Mouse (Mus musculus) forebrain, embryonic 12.5 days (tissue): ENCODE data around the gene Top2a. TPM values are rescaled to one million over a fixed set of nuclear protein-coding genes. Genes with fewer than 3 reads are reported as not detected.
A peak's percentile ranks its signal among the peaks of the same experiment; 100 is the strongest.

Source experiments
- ATAC-seq: fragments of 200-750 bp; cut with Nextera tagmentation; 2 replicates; pipeline ENCODE4 v1.8.0; 2017; ENCODE audit warnings: moderate TSS enrichment; ENCODE audit not compliant: low FRiP score
- H3K27ac ChIP-seq: fragments of 300-500 bp; sonication (generic); 2 replicates; pipeline ENCODE4 v1.5.1; 2016; ENCODE audit warnings: mild to moderate bottlenecking
- H3K27me3 ChIP-seq: fragments of 300-500 bp; sonication (generic); 2 replicates; pipeline ENCODE4 v1.6.1; 2016; ENCODE audit warnings: mild to moderate bottlenecking
- H3K36me3 ChIP-seq: fragments of 300-500 bp; sonication (generic); replicated peaks from 2 replicates; pipeline ENCODE4 v1.6.1; 2016; ENCODE audit warnings: mild to moderate bottlenecking
- H3K4me1 ChIP-seq: fragments of 300-500 bp; sonication (generic); 2 replicates; pipeline ENCODE4 v1.6.1; 2016
- H3K4me2 ChIP-seq: fragments of 300-500 bp; sonication (generic); 2 replicates; pipeline ENCODE4 v1.6.1; 2016; ENCODE audit warnings: mild to moderate bottlenecking, moderate library complexity
- H3K4me3 ChIP-seq: fragments of 300-500 bp; sonication (generic); replicated peaks from 2 replicates; pipeline ENCODE4 v1.5.1; 2016; ENCODE audit warnings: mild to moderate bottlenecking
- H3K9ac ChIP-seq: fragments of 300-500 bp; sonication (generic); 2 replicates; pipeline ENCODE4 v1.6.1; 2016; ENCODE audit warnings: mild to moderate bottlenecking
- H3K9me3 ChIP-seq: fragments of 300-500 bp; sonication (generic); 2 replicates; pipeline ENCODE4 v1.6.1; 2016
- WGBS: fragments of 180-500 bp; shearing (Covaris S2); methylation state at CpG from one replicate; pipeline ENCODE4 v1.1.7; 2016; 5-methylcytosine and 5-hydroxymethylcytosine counted together
- polyA plus RNA-seq: library from polyadenylated mRNA; unstranded; fragments of >200 nt; fragmentation: Nextera tagmentation; extraction: Ambion mirVana; gene quantifications from 2 replicates; pipeline ENCODE4 v1.2.1, GENCODE M21; 2016

Top2a gene
- polyA plus RNA-seq, 1 experiment from 2014 or later: 355 TPM

- H3K4me3 ChIP-seq: no peak overlapping the region
- no peak overlapping the region for H3K9ac ChIP-seq
- no peaks in the 10 kb centered on the region for H3K27me3 ChIP-seq
- H3K9me3 ChIP-seq: no peaks in the 10 kb centered on the region
- no peak overlapping the region for H3K4me2 ChIP-seq
- H3K27ac ChIP-seq: no peak overlapping the region
- H3K4me1 ChIP-seq: peaks cover 44% of the 10 kb centered on the region
- WGBS: 70% methylated on average over 12 of the region's 12 CpGs
- 0 out of 2 replicates have a peak, but pooled peaks cover 5% of the 10 kb centered on the region for H3K36me3 ChIP-seq
- no peak for ATAC-seq
These were observed 74.6 kb downstream of the Top2a start for GRCm38 (mm10) chr11:98949242-98949957.

GRCm38 (mm10) chr11:98947969-98948569, 75.9 kb downstream of the Top2a start:
- Histone ChIP-seq H3K27ac (no peak overlapping the region), H3K4me1 (peaks cover 44% of the 10 kb centered on the region)
- WGBS: 91% methylated on average over 18 of the region's 18 CpGs

GRCm38 (mm10) chr11:98945605-98945977, 78.4 kb downstream of the Top2a start:
- Histone ChIP-seq H3K36me3 (0 out of 2 replicates have a peak, but pooled peaks cover 4% of the 10 kb centered on the region), H3K27me3 (no peaks in the 10 kb centered on the region), H3K4me3 (no peak overlapping the region), H3K27ac (no peak overlapping the region), H3K4me1 (peaks cover 55% of the 10 kb centered on the region), H3K4me2 (no peak overlapping the region), H3K9ac (no peak overlapping the region), H3K9me3 (no peaks in the 10 kb centered on the region)
- 67% methylated on average over 3 of the region's 3 CpGs for WGBS
- ATAC-seq: no peak

More at GRCm38 (mm10) chr11:98947969-98948569, 75.9 kb downstream of the Top2a start:
- Histone ChIP-seq H3K9me3 (no peaks in the 10 kb centered on the region), H3K4me2 (no peak overlapping the region), H3K4me3 (no peak overlapping the region), H3K36me3 (0 out of 2 replicates have a peak, but pooled peaks cover 5% of the 10 kb centered on the region), H3K9ac (no peak overlapping the region), H3K27me3 (no peaks in the 10 kb centered on the region)
- ATAC-seq: no peak

- Histone ChIP-seq H3K36me3 (no peaks in the 10 kb centered on the region), H3K27me3 (no peaks in the 10 kb centered on the region), H3K4me3 (no peak overlapping the region), H3K4me2 (no peak overlapping the region), H3K4me1 (peaks cover 60% of the 10 kb centered on the region), H3K27ac (no peak overlapping the region), H3K9me3 (no peaks in the 10 kb centered on the region), H3K9ac (no peak overlapping the region)
- ATAC-seq: no peak
- WGBS: 30% methylated on average over 11 of the region's 11 CpGs
These were observed 78.9 kb downstream of the Top2a start for GRCm38 (mm10) chr11:98944897-98945604.

- Histone ChIP-seq H3K36me3 (no peaks in the 10 kb centered on the region), H3K27ac (peak overlapping the region; percentile 88), H3K4me3 (no peak overlapping the region), H3K27me3 (peaks cover 4% of the 10 kb centered on the region), H3K9ac (peak overlapping the region; percentile 36; the same call in 1 of the 2 replicates), H3K4me1 (peaks cover 64% of the 10 kb centered on the region), H3K9me3 (no peaks in the 10 kb centered on the region), H3K4me2 (no peak overlapping the region)
- no peak for ATAC-seq
- WGBS: 35% methylated on average over 14 of the region's 14 CpGs
These were observed 80.1 kb downstream of the Top2a start for GRCm38 (mm10) chr11:98943741-98944461.

Other genes starting within 250 kb of the Top2a start
- gene Nr1d1, start 248.9 kb downstream of the Top2a start, polyA plus RNA-seq: 2.1 and 2.2 TPM in 2 replicates
- 39.3 and 39.9 TPM in 2 replicates for gene Msl1, start 228.7 kb downstream of the Top2a start, polyA plus RNA-seq
- 63.2 and 67.4 TPM in 2 replicates for gene Casc3, start 219.3 kb downstream of the Top2a start, polyA plus RNA-seq
- 1.5 and 1.6 TPM in 2 replicates for gene Rapgefl1, start 187.4 kb downstream of the Top2a start, polyA plus RNA-seq
- 4.8 and 5.2 TPM in 2 replicates for gene Wipf2, start 160.6 kb downstream of the Top2a start, polyA plus RNA-seq
- gene Cdc6, start 116.4 kb downstream of the Top2a start, polyA plus RNA-seq: 38.0 and 43.1 TPM in 2 replicates
- gene Rara, start 96.4 kb downstream of the Top2a start, polyA plus RNA-seq: 14.0 and 16.4 TPM in 2 replicates
- 0.24 and 0.47 TPM in 2 replicates for gene Gjd3, start 41.2 kb downstream of the Top2a start, polyA plus RNA-seq
- gene Igfbp4, start 17.1 kb upstream of the Top2a start, polyA plus RNA-seq: 214 and 247 TPM in 2 replicates
- gene Tns4, start 65.1 kb upstream of the Top2a start, polyA plus RNA-seq: 0.04 and 0.29 TPM in 2 replicates
- gene Ccr7, start 130.9 kb upstream of the Top2a start, polyA plus RNA-seq: 0.19 TPM in 1 of 2 replicates, not detected in the other
- 385 and 396 TPM in 2 replicates for gene Smarce1, start 206.8 kb upstream of the Top2a start, polyA plus RNA-seq
- gene Krt222, start 219.9 kb upstream of the Top2a start, polyA plus RNA-seq: 0.49 and 0.70 TPM in 2 replicates